Mouse (Mus musculus): ENCODE data around the gene Peli2. TPM values are rescaled to one million over a fixed set of nuclear protein-coding genes. Genes with fewer than 3 reads are reported as not detected.

Gene Peli2
- polyA plus RNA-seq, 1 experiment from 2014 or later, result 6.8 TPM

DNA sequence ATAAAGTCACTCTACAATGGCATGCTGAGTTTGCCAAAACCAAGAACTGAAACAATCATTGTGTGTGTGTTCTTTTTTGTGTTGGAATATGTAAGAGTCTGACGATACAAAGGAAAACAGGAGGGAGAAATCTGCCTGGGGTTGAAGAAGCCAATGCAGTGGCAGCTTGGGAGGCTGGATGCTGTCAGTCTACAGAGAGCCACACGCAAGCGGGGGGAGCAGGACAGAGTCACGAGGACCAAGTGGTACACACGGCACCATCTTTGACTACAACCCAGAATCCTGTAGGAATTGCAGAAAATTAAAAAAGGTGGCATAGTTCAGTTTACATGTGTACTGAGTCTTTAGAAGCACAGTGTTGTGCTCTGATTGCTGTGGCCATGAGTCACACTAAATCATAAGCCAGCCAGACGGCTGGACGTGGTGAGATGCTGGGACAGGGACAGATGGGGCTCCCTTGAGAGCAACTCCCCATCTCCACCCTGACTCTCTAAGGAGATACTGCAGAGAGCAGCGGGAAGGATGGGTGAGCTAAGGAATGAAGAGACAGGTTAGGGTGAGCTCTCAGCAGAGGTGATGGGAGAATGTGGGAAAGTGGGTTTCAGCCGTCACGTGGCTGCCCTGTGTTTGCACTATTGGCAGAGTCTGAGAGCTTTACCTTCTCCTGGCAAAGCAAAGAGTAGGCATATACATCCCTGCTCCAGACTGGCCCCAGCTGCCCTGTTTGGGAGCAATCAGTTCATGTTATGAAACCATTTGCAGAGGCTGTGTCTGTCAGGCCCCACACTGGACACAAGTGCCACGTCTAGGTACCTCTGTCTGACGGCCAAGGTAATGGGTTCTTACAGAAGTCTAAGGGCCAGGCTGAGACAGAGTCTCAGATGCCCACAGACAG lies 87.4 kb downstream of the Peli2 start:
- peak overlapping the region; percentile 74 for H3K27ac ChIP-seq (replicated peaks)
- 66% methylated on average over 12 of the region's 12 CpGs for WGBS

DNA sequence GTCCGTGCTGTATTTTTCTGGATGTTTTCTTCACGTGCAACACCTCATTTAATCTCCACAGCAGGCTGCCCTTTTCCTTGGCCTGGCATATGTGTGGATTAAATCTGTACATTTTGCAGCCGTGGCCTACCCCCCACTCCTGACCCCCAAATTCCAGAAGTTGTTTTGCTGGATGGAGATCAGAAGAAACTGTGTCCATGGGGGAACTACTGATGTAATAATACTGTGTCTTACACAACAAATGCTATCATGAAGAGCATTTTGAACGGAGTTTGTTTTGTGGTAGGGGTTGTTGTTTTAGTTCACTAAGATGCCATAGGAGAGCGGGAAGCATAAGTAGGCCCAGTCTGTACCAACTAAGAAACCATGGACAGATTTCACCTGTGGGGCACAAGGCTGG lies 88.8 kb downstream of the Peli2 start:
- 85% methylated on average over 5 of the region's 5 CpGs for WGBS
- no peak overlapping the region for H3K9ac ChIP-seq (replicated peaks)
- no peak for ATAC-seq (ENCODE audit: low FRiP score)

More for the DNA sequence above, 87.4 kb downstream of the Peli2 start:
- peak overlapping the region; percentile 44; the same call in 1 of the 2 replicates for H3K4me2 ChIP-seq
- H3K36me3 ChIP-seq, result no peaks in the 10 kb centered on the region
- no peaks in the 10 kb centered on the region for H3K27me3 ChIP-seq (replicated peaks)
- no peak overlapping the region for H3K4me3 ChIP-seq (replicated peaks)
- no peaks in the 10 kb centered on the region for H3K9me3 ChIP-seq (replicated peaks)
- peaks cover 40% of the 10 kb centered on the region for H3K4me1 ChIP-seq
- no peak for ATAC-seq (ENCODE audit: low FRiP score)
- no peak overlapping the region for H3K9ac ChIP-seq (replicated peaks)

GRCm38 (mm10) chr14:48210089-48210488 lies 89.5 kb downstream of the Peli2 start:
- 84% methylated on average over 9 of the region's 9 CpGs for WGBS
- no peak for ATAC-seq (ENCODE audit: low FRiP score)
- Histone ChIP-seq H3K27ac (replicated peaks) (no peak overlapping the region), H3K36me3 (no peaks in the 10 kb centered on the region), H3K9ac (replicated peaks) (no peak overlapping the region), H3K9me3 (replicated peaks) (no peaks in the 10 kb centered on the region), H3K4me2 (no peak overlapping the region), H3K4me1 (peaks cover 35% of the 10 kb centered on the region), H3K27me3 (replicated peaks) (no peaks in the 10 kb centered on the region), H3K4me3 (replicated peaks) (no peak overlapping the region)

More for the DNA sequence above, 88.8 kb downstream of the Peli2 start:
- Histone ChIP-seq H3K4me1 (peaks cover 38% of the 10 kb centered on the region), H3K27ac (replicated peaks) (no peak overlapping the region), H3K9me3 (replicated peaks) (no peaks in the 10 kb centered on the region), H3K4me2 (no peak overlapping the region), H3K36me3 (no peaks in the 10 kb centered on the region), H3K27me3 (replicated peaks) (no peaks in the 10 kb centered on the region), H3K4me3 (replicated peaks) (no peak overlapping the region)

- WGBS, result 60% methylated on average over 8 of the region's 8 CpGs
Measured at GRCm38 (mm10) chr14:48211526-48211925, 90.9 kb downstream of the Peli2 start.

GRCm38 (mm10) chr14:48212839-48213238 lies 92.2 kb downstream of the Peli2 start:
- WGBS, result 86% methylated on average over 11 of the region's 11 CpGs

More at GRCm38 (mm10) chr14:48211526-48211925, 90.9 kb downstream of the Peli2 start:
- H3K36me3 ChIP-seq, result no peaks in the 10 kb centered on the region
- no peak for ATAC-seq (ENCODE audit: low FRiP score)
- no peak overlapping the region for H3K27ac ChIP-seq (replicated peaks)
- H3K4me2 ChIP-seq, result no peak overlapping the region
- H3K9me3 ChIP-seq (replicated peaks), result no peaks in the 10 kb centered on the region
- H3K27me3 ChIP-seq (replicated peaks), result no peaks in the 10 kb centered on the region
- H3K9ac ChIP-seq (replicated peaks), result no peak overlapping the region
- H3K4me1 ChIP-seq, result peaks cover 23% of the 10 kb centered on the region
- H3K4me3 ChIP-seq (replicated peaks), result no peak overlapping the region

GRCm38 (mm10) chr14:48213593-48213992 lies 93.0 kb downstream of the Peli2 start:
- H3K9me3 ChIP-seq (replicated peaks), result no peaks in the 10 kb centered on the region
- no peaks in the 10 kb centered on the region for H3K36me3 ChIP-seq
- no peak overlapping the region for H3K27ac ChIP-seq (replicated peaks)
- no peaks in the 10 kb centered on the region for H3K27me3 ChIP-seq (replicated peaks)
- no peak for ATAC-seq (ENCODE audit: low FRiP score)
- H3K4me2 ChIP-seq, result no peak overlapping the region
- H3K4me1 ChIP-seq, result 0 out of 2 replicates have a peak, but pooled peaks cover 3% of the 10 kb centered on the region
- WGBS, result 90% methylated on average over 15 of the region's 15 CpGs
- H3K4me3 ChIP-seq (replicated peaks), result no peak overlapping the region
- no peak overlapping the region for H3K9ac ChIP-seq (replicated peaks)

More at GRCm38 (mm10) chr14:48212839-48213238, 92.2 kb downstream of the Peli2 start:
- no peak overlapping the region for H3K9ac ChIP-seq (replicated peaks)
- H3K4me1 ChIP-seq, result peaks cover 10% of the 10 kb centered on the region
- H3K4me3 ChIP-seq (replicated peaks), result no peak overlapping the region
- no peak overlapping the region for H3K4me2 ChIP-seq
- no peak for ATAC-seq (ENCODE audit: low FRiP score)
- H3K27me3 ChIP-seq (replicated peaks), result no peaks in the 10 kb centered on the region
- no peaks in the 10 kb centered on the region for H3K36me3 ChIP-seq
- no peak overlapping the region for H3K27ac ChIP-seq (replicated peaks)
- no peaks in the 10 kb centered on the region for H3K9me3 ChIP-seq (replicated peaks)

DNA sequence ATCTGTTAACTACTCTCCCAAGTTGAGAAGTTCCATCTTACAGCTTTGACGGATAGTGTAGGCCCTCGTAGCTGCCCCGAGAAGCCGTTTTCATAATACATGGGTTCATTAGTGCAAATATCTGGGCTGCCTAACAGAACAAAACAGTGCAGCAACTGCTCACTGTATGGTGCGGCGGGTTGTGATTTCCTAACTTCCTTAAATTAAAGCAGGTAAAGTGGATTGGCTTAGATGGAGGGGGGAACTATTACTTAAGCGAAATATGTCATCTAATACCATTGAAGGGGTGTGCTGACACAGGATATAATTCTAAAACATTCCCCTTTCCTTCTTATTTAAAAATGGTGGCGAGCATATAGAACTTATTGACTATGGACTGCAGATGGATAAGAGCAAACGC lies 101.4 kb downstream of the Peli2 start:
- Histone ChIP-seq H3K4me1 (peaks cover 11% of the 10 kb centered on the region), H3K9ac (replicated peaks) (no peak overlapping the region), H3K27me3 (replicated peaks) (no peaks in the 10 kb centered on the region), H3K27ac (replicated peaks) (no peak overlapping the region), H3K4me3 (replicated peaks) (no peak overlapping the region), H3K4me2 (no peak overlapping the region), H3K9me3 (replicated peaks) (no peaks in the 10 kb centered on the region), H3K36me3 (no peaks in the 10 kb centered on the region)
- ATAC-seq (ENCODE audit: low FRiP score), result no peak
- 87% methylated on average over 9 of the region's 9 CpGs for WGBS

DNA sequence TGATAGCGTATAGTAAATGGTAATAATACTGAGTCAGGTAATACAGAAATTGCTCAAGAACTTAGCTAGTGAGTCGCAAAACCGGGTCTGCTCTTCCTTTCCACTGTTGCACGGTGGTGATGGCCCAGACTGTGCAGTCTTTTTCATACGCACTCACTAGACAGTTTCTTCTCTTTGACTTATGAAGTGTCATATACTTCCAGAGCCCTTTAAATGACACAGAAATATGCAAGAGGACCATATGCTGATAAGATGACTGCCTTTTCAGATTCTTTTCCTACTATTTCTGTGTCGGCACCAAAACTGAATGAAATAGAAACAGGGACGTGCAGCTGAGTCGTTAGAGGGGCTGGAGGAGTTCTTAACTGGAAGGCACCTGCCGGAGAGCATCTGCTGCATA lies 102.1 kb downstream of the Peli2 start:
- H3K4me3 ChIP-seq (replicated peaks), result no peak overlapping the region
- no peaks in the 10 kb centered on the region for H3K9me3 ChIP-seq (replicated peaks)
- H3K27me3 ChIP-seq (replicated peaks), result no peaks in the 10 kb centered on the region
- H3K9ac ChIP-seq (replicated peaks), result no peak overlapping the region
- H3K4me2 ChIP-seq, result no peak overlapping the region
- ATAC-seq (ENCODE audit: low FRiP score), result no peak
- no peak overlapping the region for H3K27ac ChIP-seq (replicated peaks)
- peaks cover 11% of the 10 kb centered on the region for H3K4me1 ChIP-seq
- no peaks in the 10 kb centered on the region for H3K36me3 ChIP-seq
- WGBS, result 84% methylated on average over 9 of the region's 9 CpGs

DNA sequence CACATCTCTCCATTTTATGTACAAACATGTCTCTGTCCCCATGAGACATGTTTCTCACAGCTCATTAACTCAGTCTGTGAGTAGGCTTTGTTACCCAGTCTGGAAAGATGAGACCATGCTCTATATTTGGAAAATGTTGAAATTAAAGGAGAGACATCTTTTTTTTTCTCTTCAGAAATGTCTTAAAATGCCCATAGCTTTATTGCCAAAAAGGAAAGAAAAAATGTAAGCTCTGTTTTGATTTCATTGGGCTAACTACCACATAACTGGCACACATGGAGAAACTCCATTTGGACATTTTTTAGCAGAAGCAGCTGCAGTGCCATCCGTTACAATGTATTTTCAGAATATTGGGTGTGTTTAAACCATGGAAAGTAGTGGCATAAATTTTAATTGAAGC lies 103.6 kb downstream of the Peli2 start:
- Histone ChIP-seq H3K4me2 (no peak overlapping the region), H3K4me1 (peaks cover 11% of the 10 kb centered on the region), H3K9ac (replicated peaks) (no peak overlapping the region), H3K27ac (replicated peaks) (no peak overlapping the region), H3K27me3 (replicated peaks) (no peaks in the 10 kb centered on the region), H3K36me3 (no peaks in the 10 kb centered on the region), H3K4me3 (replicated peaks) (no peak overlapping the region), H3K9me3 (replicated peaks) (no peaks in the 10 kb centered on the region)
- 63% methylated on average over 1 of the region's 1 CpGs for WGBS
- ATAC-seq (ENCODE audit: low FRiP score), result no peak

DNA sequence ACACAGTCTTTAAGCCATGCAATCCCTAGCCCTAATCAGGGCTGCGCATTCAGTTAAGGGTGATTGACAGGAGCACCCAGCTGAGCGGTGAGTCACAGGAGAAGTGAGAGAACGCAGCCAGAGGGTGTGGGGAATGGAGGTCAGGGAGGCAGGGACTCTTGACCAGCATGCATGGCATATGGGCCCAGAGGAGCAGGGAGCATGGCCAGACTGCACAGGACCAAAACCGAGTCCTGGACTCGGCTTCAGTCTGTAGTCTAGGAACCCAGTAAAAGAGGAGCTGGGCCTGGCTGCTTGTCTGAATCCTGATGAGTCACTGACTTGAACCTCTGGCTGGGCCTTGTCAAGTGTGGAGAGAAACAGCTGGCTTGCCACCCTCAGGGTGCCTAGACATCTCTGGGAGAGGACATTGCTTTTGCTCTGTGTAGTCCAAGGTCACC lies 104.3 kb downstream of the Peli2 start:
- H3K4me1 ChIP-seq, result peaks cover 11% of the 10 kb centered on the region
- 60% methylated on average over 5 of the region's 5 CpGs for WGBS
- no peak overlapping the region for H3K4me2 ChIP-seq
- no peak overlapping the region for H3K27ac ChIP-seq (replicated peaks)
- H3K4me3 ChIP-seq (replicated peaks), result no peak overlapping the region
- 0 out of 2 replicates have a peak, but pooled peaks have one; percentile 28 for ATAC-seq (ENCODE audit: low FRiP score)
- H3K36me3 ChIP-seq, result no peaks in the 10 kb centered on the region
- no peaks in the 10 kb centered on the region for H3K27me3 ChIP-seq (replicated peaks)
- no peaks in the 10 kb centered on the region for H3K9me3 ChIP-seq (replicated peaks)
- no peak overlapping the region for H3K9ac ChIP-seq (replicated peaks)

DNA sequence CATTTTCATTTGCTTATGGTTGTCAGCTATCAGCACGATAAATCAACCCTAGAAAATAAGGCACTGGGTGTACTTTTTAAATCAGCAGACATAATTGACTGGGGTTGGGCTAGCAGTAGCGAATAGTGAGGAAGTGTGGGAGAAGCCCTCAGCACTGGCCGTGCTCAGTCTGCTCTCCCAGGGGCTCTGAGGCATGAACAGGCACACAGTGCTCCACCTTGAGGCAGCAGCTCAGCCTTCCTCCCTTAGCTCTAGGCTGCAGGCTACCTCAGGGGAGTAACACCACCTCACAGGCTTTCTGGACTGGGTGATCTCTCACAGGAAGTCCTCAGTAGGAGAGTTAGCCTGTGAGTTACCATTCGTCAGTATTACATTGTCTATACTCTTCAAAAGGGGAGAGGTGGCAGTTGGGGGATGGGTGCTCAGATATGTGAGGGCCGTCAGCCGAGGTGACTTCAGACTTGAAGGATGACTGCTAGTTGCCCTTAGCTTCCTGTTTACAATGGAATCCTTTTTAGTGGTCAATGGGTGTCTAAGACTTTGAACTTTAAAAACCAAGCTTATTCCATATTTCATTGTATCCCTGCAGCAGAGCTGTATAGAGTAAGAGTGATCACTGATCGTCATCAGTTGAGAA lies 105.3 kb downstream of the Peli2 start:
- H3K36me3 ChIP-seq, result no peaks in the 10 kb centered on the region
- ATAC-seq (ENCODE audit: low FRiP score), result no peak
- H3K27me3 ChIP-seq (replicated peaks), result no peaks in the 10 kb centered on the region
- H3K9ac ChIP-seq (replicated peaks), result no peak overlapping the region
- H3K4me1 ChIP-seq, result peaks cover 11% of the 10 kb centered on the region
- H3K4me2 ChIP-seq, result no peak overlapping the region
- WGBS, result 71% methylated on average over 7 of the region's 7 CpGs
- H3K27ac ChIP-seq (replicated peaks), result no peak overlapping the region
- H3K9me3 ChIP-seq (replicated peaks), result no peaks in the 10 kb centered on the region
- H3K4me3 ChIP-seq (replicated peaks), result no peak overlapping the region

DNA sequence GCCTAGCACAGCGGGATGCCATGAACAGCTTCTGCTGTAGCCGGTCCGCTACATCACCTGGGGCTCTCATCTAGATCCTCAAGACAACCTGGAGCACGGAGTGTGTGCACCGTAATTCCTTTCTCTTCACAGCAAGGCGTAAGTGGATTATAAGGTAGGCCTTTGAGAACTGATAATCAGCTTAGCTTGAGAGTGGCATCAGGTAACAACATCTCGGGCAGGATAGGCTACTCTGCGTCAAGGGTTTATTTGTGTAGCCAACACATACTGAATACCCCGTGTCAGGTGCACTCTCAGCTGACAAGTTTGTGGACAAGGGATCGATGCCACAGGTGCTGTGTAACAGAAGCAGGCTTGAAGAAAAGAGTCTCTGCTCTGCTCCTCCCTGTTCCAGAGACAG lies 106.1 kb downstream of the Peli2 start:
- H3K4me2 ChIP-seq, result no peak overlapping the region
- peaks cover 11% of the 10 kb centered on the region for H3K4me1 ChIP-seq
- ATAC-seq (ENCODE audit: low FRiP score), result no peak
- no peak overlapping the region for H3K9ac ChIP-seq (replicated peaks)
- no peak overlapping the region for H3K27ac ChIP-seq (replicated peaks)
- 91% methylated on average over 10 of the region's 10 CpGs for WGBS
- H3K27me3 ChIP-seq (replicated peaks), result no peaks in the 10 kb centered on the region
- H3K4me3 ChIP-seq (replicated peaks), result no peak overlapping the region
- no peaks in the 10 kb centered on the region for H3K9me3 ChIP-seq (replicated peaks)
- no peaks in the 10 kb centered on the region for H3K36me3 ChIP-seq
